Mouse (Mus musculus): ENCODE measurements around the gene Cd300lg. TPM values are rescaled to one million over a fixed set of nuclear protein-coding genes. Genes with fewer than 3 reads are reported as not detected.

Gene Cd300lg
- polyA plus RNA-seq, 1 experiment = not detected

GRCm38 (mm10) chr11:102095676-102096075 is 54.4 kb downstream of the Cd300lg start:
- TF ChIP-seq GATA1 (IDR thresholded peaks at IDR 0.05; ENCODE audit: low read length) = no peak

GRCm38 (mm10) chr11:102096446-102096845 is 55.1 kb downstream of the Cd300lg start:
- no peak for TF ChIP-seq GATA1 (IDR thresholded peaks at IDR 0.05; ENCODE audit: low read length)

- no peak for TF ChIP-seq GATA1 (IDR thresholded peaks at IDR 0.05; ENCODE audit: low read length)
Measured at GRCm38 (mm10) chr11:102096887-102097391, 55.6 kb downstream of the Cd300lg start.

DNA sequence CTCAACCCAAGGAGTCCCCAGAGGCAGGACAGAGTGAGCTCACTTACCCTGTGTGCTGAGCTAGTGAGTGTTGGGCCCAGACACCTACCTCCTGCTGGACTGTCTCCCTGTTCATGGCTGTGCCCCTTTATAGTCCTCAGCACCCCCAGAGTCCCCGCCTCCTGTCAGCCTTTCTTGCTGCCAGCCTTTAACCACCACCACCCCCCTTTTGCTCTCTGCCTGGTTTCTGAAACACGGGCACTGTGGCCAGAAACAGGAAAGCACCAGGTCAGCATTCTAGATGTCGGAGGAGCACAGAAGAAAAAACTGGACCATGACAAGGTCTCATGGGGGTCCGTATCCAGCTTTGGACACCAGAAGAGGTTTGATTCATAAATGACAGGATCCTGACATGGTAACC is 59.9 kb downstream of the Cd300lg start, which contains the start of gene Ppy:
Ppy (minus strand) TSS at position 101 of the 400 bp plus-strand sequence.
- TF ChIP-seq GATA1 (IDR thresholded peaks at IDR 0.05; ENCODE audit: low read length) = no peak

DNA sequence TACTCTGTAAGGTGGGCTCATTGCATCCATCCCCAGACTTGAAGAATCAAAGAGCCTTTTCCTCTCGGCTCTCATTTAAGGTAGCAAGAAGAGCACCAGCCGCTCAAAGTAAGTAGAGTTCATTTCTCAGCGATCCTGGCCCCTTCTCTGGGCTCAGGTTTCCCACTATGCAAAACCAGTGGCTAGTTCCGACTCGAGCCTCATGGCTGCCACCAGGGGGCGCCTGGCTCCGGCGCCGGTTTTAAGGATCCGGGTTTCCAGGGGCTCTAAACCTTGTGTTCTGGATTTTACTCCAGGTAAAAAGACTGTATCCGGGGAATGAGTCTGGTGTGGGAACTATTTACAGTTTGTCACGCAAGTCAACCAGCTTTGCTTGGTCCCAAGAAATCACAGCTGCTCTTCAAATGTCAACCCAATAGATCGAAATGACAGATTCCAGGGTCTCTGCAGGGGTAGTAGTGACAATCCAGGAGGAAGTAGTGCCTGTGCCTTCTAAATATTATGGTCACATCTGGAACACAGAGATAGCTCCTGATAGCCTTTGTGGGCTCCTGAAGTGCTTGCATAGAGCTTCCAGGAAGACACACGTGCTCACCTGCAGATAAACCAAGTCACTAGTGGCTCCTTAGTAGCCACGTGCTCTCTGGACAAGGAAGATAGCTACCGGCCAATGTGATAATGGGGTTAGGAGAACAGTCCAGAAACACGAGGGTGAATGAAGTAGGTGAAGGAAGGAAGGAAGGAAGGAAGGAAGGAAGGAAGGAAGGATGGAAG is 61.4 kb downstream of the Cd300lg start:
- no peak for TF ChIP-seq GATA1 (IDR thresholded peaks at IDR 0.05; ENCODE audit: low read length)

Other genes with a start within 250 kb of the Cd300lg start
- not detected in 2 replicates for gene Meox1, start 147.1 kb upstream of the Cd300lg start, polyA plus RNA-seq (2012)
- not detected in 2 replicates for gene Sost, start 74.5 kb upstream of the Cd300lg start, polyA plus RNA-seq (2012)
- not detected in 2 replicates for gene Cfap97d1, start 57.2 kb upstream of the Cd300lg start, polyA plus RNA-seq (2012)
- gene Dusp3, start 54.5 kb upstream of the Cd300lg start, polyA plus RNA-seq (2012) = not detected in 2 replicates
- not detected in 2 replicates for gene Mpp3, start 13.0 kb upstream of the Cd300lg start, polyA plus RNA-seq (2012)
- gene Mpp2, start 47.0 kb downstream of the Cd300lg start, polyA plus RNA-seq (2012) = 17.3 and 17.7 TPM in 2 replicates
- not detected in 2 replicates for gene Ppy, start 59.8 kb downstream of the Cd300lg start, polyA plus RNA-seq (2012)
- gene Pyy, start 66.3 kb downstream of the Cd300lg start, polyA plus RNA-seq (2012) = not detected in 2 replicates
- gene Nags, start 104.0 kb downstream of the Cd300lg start, polyA plus RNA-seq (2012) = not detected in 2 replicates
- 13.0 and 14.8 TPM in 2 replicates for gene Tmem101, start 114.9 kb downstream of the Cd300lg start, polyA plus RNA-seq (2012)
- 106 and 164 TPM in 2 replicates for gene Lsm12, start 143.8 kb downstream of the Cd300lg start, polyA plus RNA-seq (2012)
- 21.2 and 21.5 TPM in 2 replicates for gene G6pc3, start 148.1 kb downstream of the Cd300lg start, polyA plus RNA-seq (2012)
- gene Hdac5, start 188.7 kb downstream of the Cd300lg start, polyA plus RNA-seq (2012) = 34.9 and 38.8 TPM in 2 replicates
- 4.7 and 11.3 TPM in 2 replicates for gene BC030867, start 207.4 kb downstream of the Cd300lg start, polyA plus RNA-seq (2012)
- not detected in 2 replicates for gene Asb16, start 227.2 kb downstream of the Cd300lg start, polyA plus RNA-seq (2012)
- gene Tmub2, start 243.4 kb downstream of the Cd300lg start, polyA plus RNA-seq (2012) = 35.4 and 44.5 TPM in 2 replicates